Mouse (Mus musculus) MEL (cell line): ENCODE results near the gene Runx1. TPM values are rescaled to one million over a fixed set of nuclear protein-coding genes. Genes with fewer than 3 reads are reported as not detected.

Experiments
- DNase-seq: peaks from one replicate; pipeline ENCODE4 v3.0.0; 2011; ENCODE audit warnings: low read depth, low spot score
- H3K27ac ChIP-seq: 2 replicates; pipeline ENCODE4 v1.5.1; 2012; ENCODE audit warnings: low read depth, mild to moderate bottlenecking, control low read depth, low read length, moderate library complexity; ENCODE audit not compliant: control insufficient read depth
- H3K27me3 ChIP-seq, 2 experiments: fragments of 150-350 bp in 1 of 2; sonication (generic) in 1 of 2; 2 replicates each; pipeline ENCODE4 v1.6.1; 2012; ENCODE audit warnings: low read length in 2 of 2, mild to moderate bottlenecking in 2 of 2, improper control_type of control experiment in 1 of 2, moderate library complexity in 1 of 2; ENCODE audit not compliant: insufficient read depth in 2 of 2, control insufficient read depth in 1 of 2
- H3K36me3 ChIP-seq, 2 experiments: 2 replicates each; pipeline ENCODE4 v1.6.1; 2012 to 2014; ENCODE audit warnings: low read length in 2 of 2, improper control_type of control experiment in 1 of 2, inconsistent platforms in 1 of 2, mild to moderate bottlenecking in 1 of 2; ENCODE audit not compliant: insufficient read depth in 2 of 2, control insufficient read depth in 1 of 2
- H3K4me1 ChIP-seq, 2 experiments: fragments of 150-350 bp in 1 of 2; sonication (generic) in 1 of 2; 2 replicates each; pipeline ENCODE4 v1.6.1; 2012; ENCODE audit warnings: low read length in 2 of 2, improper control_type of control experiment in 1 of 2, mild to moderate bottlenecking in 1 of 2; ENCODE audit not compliant: insufficient read depth in 2 of 2, control insufficient read depth in 1 of 2
- H3K4me3 ChIP-seq, 2 experiments: fragments of 150-350 bp in 1 of 2; sonication (generic) in 1 of 2; 2 replicates each; pipeline ENCODE4 v1.5.1; 2012; ENCODE audit warnings: low read depth in 2 of 2, low read length in 2 of 2, mild to moderate bottlenecking in 2 of 2, moderate library complexity in 2 of 2, control low read depth in 1 of 2, improper control_type of control experiment in 1 of 2; ENCODE audit not compliant: control insufficient read depth in 1 of 2, insufficient read depth in 1 of 2
- H3K79me2 ChIP-seq: 2 replicates; pipeline ENCODE4 v1.6.1; 2012; ENCODE audit warnings: mild to moderate bottlenecking, low read length, moderate library complexity; ENCODE audit not compliant: control insufficient read depth, poor library complexity, insufficient read depth
- H3K9ac ChIP-seq: 2 replicates; pipeline ENCODE4 v1.6.1; 2012; ENCODE audit warnings: low read depth, mild to moderate bottlenecking, control low read depth, low read length, moderate library complexity; ENCODE audit not compliant: control insufficient read depth, poor library complexity, severe bottlenecking
- H3K9me3 ChIP-seq: fragments of 150-350 bp; sonication (generic); replicated peaks from 2 replicates; pipeline ENCODE4 v1.6.1; 2012; ENCODE audit warnings: mild to moderate bottlenecking, low read length, improper control_type of control experiment, moderate library complexity; ENCODE audit not compliant: insufficient read depth
- CHD1 ChIP-seq: IDR thresholded peaks from 2 replicates; pipeline ENCODE4 v1.6.1; 2012; ENCODE audit warnings: low read depth, mild to moderate bottlenecking, inconsistent platforms, low read length, improper control_type of control experiment
- CHD2 ChIP-seq: IDR thresholded peaks from 2 replicates; pipeline ENCODE4 v1.6.1; 2011; ENCODE audit warnings: low read length, improper control_type of control experiment
- CTCF ChIP-seq, 3 experiments: IDR thresholded peaks in 2 of 3; conservative IDR thresholded peaks in 1 of 3; 2 replicates each; pipeline ENCODE4 v1.5.1; 2011 to 2012; ENCODE audit warnings: low read length in 3 of 3, low read depth in 2 of 3, mild to moderate bottlenecking in 2 of 3, improper control_type of control experiment in 1 of 3, inconsistent platforms in 1 of 3, mixed read lengths in 1 of 3, moderate library complexity in 1 of 3; ENCODE audit not compliant: control insufficient read depth in 1 of 3, insufficient read depth in 1 of 3, poor library complexity in 1 of 3, severe bottlenecking in 1 of 3
- E2F4 ChIP-seq: IDR thresholded peaks from 2 replicates; pipeline ENCODE4 v1.6.1; 2011; ENCODE audit warnings: low read depth, low read length, improper control_type of control experiment, borderline replicate concordance
- EP300 ChIP-seq, 2 experiments: IDR thresholded peaks; 2 replicates each; pipeline ENCODE4 v1.6.1; 2011; ENCODE audit warnings: improper control_type of control experiment in 2 of 2, low read length in 2 of 2, low read depth in 1 of 2, mild to moderate bottlenecking in 1 of 2
- ETS1 ChIP-seq: IDR thresholded peaks from 2 replicates; pipeline ENCODE4 v1.6.1; 2012; ENCODE audit warnings: low read depth, mild to moderate bottlenecking, inconsistent platforms, low read length, improper control_type of control experiment, moderate library complexity
- GATA1 ChIP-seq: IDR thresholded peaks from 2 replicates; pipeline ENCODE4 v1.6.1; 2011; ENCODE audit warnings: low read depth, low read length, improper control_type of control experiment
- KAT2A ChIP-seq: conservative IDR thresholded peaks from 2 replicates; pipeline ENCODE4 v1.6.1; 2012; ENCODE audit warnings: low read depth, low read length, improper control_type of control experiment, inconsistent platforms
- MAZ ChIP-seq: IDR thresholded peaks from 2 replicates; pipeline ENCODE4 v1.6.1; 2012; ENCODE audit warnings: low read depth, mild to moderate bottlenecking, inconsistent platforms, low read length, improper control_type of control experiment
- MXI1 ChIP-seq: IDR thresholded peaks from 2 replicates; pipeline ENCODE4 v1.6.1; 2011; ENCODE audit warnings: mild to moderate bottlenecking, low read depth, low read length, improper control_type of control experiment
- MYC ChIP-seq: IDR thresholded peaks from 2 replicates; pipeline ENCODE4 v1.6.1; 2011; ENCODE audit warnings: low read depth, mild to moderate bottlenecking, low read length, improper control_type of control experiment, moderate library complexity
- POLR2A ChIP-seq, 2 experiments: IDR thresholded peaks; 2 replicates each; pipeline ENCODE4 v1.6.1; 2011 to 2012; ENCODE audit warnings: low read length in 2 of 2, mild to moderate bottlenecking in 2 of 2, control low read depth in 1 of 2, improper control_type of control experiment in 1 of 2, low read depth in 1 of 2, moderate library complexity in 1 of 2; ENCODE audit not compliant: control insufficient read depth in 1 of 2, insufficient read depth in 1 of 2, poor library complexity in 1 of 2
- POLR2AphosphoS2 ChIP-seq: IDR thresholded peaks from 2 replicates; pipeline ENCODE4 v1.6.1; 2011; ENCODE audit warnings: low read length, improper control_type of control experiment
- RAD21 ChIP-seq: IDR thresholded peaks from 2 replicates; pipeline ENCODE4 v1.6.1; 2011; ENCODE audit warnings: mild to moderate bottlenecking, low read depth, low read length, improper control_type of control experiment
- SIN3A ChIP-seq: IDR thresholded peaks from 2 replicates; pipeline ENCODE4 v1.6.1; 2012; ENCODE audit warnings: low read length, improper control_type of control experiment, inconsistent platforms
- TAL1 ChIP-seq: IDR thresholded peaks from 2 replicates; pipeline ENCODE4 v1.6.1; 2012; ENCODE audit warnings: mild to moderate bottlenecking, inconsistent platforms, low read length, moderate library complexity, mixed read lengths
- TBP ChIP-seq: IDR thresholded peaks from 2 replicates; pipeline ENCODE4 v1.8.0; 2011; ENCODE audit warnings: low read depth, low read length, improper control_type of control experiment
- USF1 ChIP-seq: IDR thresholded peaks from 2 replicates; pipeline ENCODE4 v1.6.1; 2014; ENCODE audit warnings: low read depth, mild to moderate bottlenecking, inconsistent platforms, low read length, improper control_type of control experiment, moderate library complexity
- ZC3H11A ChIP-seq: IDR thresholded peaks from 2 replicates; pipeline ENCODE4 v1.6.1; 2012; ENCODE audit warnings: low read depth, mild to moderate bottlenecking, inconsistent platforms, low read length, improper control_type of control experiment
- polyA plus RNA-seq, 2 experiments: library from polyadenylated mRNA; stranded (reverse) in 1 of 2; unstranded in 1 of 2; fragments of >175 nt in 1 of 2; fragments of >200 nt in 1 of 2; gene quantifications; 2 replicates each; pipeline versions ENCODE4 v1.2.1 to v1.2.4; 2012; ENCODE audit warnings: low replicate concordance in 2 of 2, low read depth in 1 of 2; ENCODE audit not compliant: insufficient read length in 2 of 2, insufficient read depth in 1 of 2, missing spikeins in 1 of 2
- total RNA-seq: library from RNA; depleted of rRNA; stranded (reverse); fragments of 300-350 nt; gene quantifications from 2 replicates; pipeline ENCODE4 v1.2.3, GENCODE M21; 2012

Runx1 gene
- total and polyA plus RNA-seq, 3 experiments, result 14.3 to 23.5 TPM; not detected in 1

- TF ChIP-seq SIN3A (peak; percentile 51; the same call in 1 of the 2 replicates), MYC (no peak), CTCF (IDR thresholded peaks at IDR 0.05 in 2 of 3, conservative IDR thresholded peaks at IDR 0.05 in 1 of 3; ENCODE audit: control insufficient read depth in 1 of 3, insufficient read depth in 1 of 3, low read depth in 2 of 3, low read length in 3 of 3, poor library complexity in 1 of 3, severe bottlenecking in 1 of 3) (no peak), E2F4 (no peak), ETS1 (peak; percentile 44), ZC3H11A (no peak), CHD2 (no peak), EP300 (IDR thresholded peaks at IDR 0.05; ENCODE audit: low read depth in 1 of 2, low read length in 2 of 2) (peak; percentile 42 to 48)
Observed at GRCm38 (mm10) chr16:92793741-92794140, 32.2 kb downstream of the Runx1 start (continued).

DNA sequence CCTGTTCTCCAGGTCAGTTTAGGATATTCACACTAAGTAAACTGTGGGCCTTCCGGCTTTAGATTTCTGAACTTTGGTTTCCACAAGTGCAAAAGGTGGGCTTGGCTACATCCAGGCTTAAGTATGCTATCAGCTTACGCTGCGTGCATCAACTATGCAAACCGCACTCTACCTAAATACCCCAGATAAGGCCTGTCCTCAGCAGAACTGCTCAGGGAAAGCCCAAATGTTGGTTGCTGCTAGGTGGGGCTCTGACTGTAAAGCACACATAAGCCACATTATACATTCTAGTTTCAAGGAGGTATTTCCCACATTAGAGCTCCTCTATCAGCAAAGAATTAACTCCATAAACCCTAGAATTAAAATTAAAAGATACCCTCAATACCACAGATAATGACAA lies 33.0 kb downstream of the Runx1 start:
- Histone ChIP-seq H3K36me3 (peaks cover 12 to 55% of the 10 kb centered on the region in 2 experiments), H3K27ac (peak overlapping the region; percentile 93), H3K9ac (peak overlapping the region; percentile 47), H3K4me1 (peaks cover 21 to 59% of the 10 kb centered on the region in 2 experiments), H3K79me2 (peaks cover 55% of the 10 kb centered on the region), H3K4me3 (no peak overlapping the region), H3K9me3 (no peaks in the 10 kb centered on the region), H3K27me3 (no peaks in the 10 kb centered on the region)
- DNase-seq, result peak; percentile 78
- TF ChIP-seq KAT2A (no peak), ETS1 (peak; percentile 71; the same call in 1 of the 2 replicates), GATA1 (peak; percentile 79), EP300 (IDR thresholded peaks at IDR 0.05; ENCODE audit: low read depth in 1 of 2, low read length in 2 of 2) (peak; percentile 47 to 72), POLR2AphosphoS2 (no peak), MAZ (no peak), USF1 (no peak), MYC (0 out of 2 replicates have a peak, but pooled peaks have one; percentile 47), CHD1 (no peak), RAD21 (no peak), POLR2A (IDR thresholded peaks at IDR 0.05; ENCODE audit: control insufficient read depth in 1 of 2, insufficient read depth in 1 of 2, low read depth in 1 of 2, low read length in 2 of 2, poor library complexity in 1 of 2) (peak in 1 of 2 experiments; percentile 32; a peak in 2 of 4 replicates), TAL1 (peak; percentile 18; the same call in 1 of the 2 replicates), TBP (peak; percentile 56; the same call in 1 of the 2 replicates)

DNA sequence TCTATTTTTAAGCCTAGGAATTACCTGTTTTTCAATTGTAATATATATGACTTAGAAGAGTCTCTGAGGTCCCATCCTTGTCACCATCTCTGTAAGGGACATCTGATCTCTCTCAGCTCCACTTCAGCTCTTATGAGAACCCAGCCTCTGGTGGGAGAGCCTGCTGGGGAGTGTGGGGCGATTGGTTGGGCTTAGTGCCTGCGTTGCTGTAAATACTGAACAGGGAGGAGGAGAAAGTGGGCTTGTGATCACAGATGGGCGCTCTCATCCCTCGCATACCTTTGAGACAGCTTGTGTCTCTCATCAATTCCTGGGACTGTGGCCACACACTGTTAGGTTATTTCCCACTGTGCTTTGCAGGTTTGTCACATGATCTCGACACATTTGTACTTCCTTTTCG lies 35.3 kb downstream of the Runx1 start:
- no peak overlapping the region for H3K27ac ChIP-seq
- H3K9me3 ChIP-seq, result no peaks in the 10 kb centered on the region
- peaks cover 25 to 65% of the 10 kb centered on the region in 2 experiments for H3K4me1 ChIP-seq
- H3K4me3 ChIP-seq, result no peak overlapping the region
- TF ChIP-seq ZC3H11A, result no peak
- no peak for TF ChIP-seq MXI1
- no peak for TF ChIP-seq CTCF (IDR thresholded peaks at IDR 0.05 in 2 of 3, conservative IDR thresholded peaks at IDR 0.05 in 1 of 3; ENCODE audit: control insufficient read depth in 1 of 3, insufficient read depth in 1 of 3, low read depth in 2 of 3, low read length in 3 of 3, poor library complexity in 1 of 3, severe bottlenecking in 1 of 3)
- peak; percentile 44; the same call in 1 of the 2 replicates for TF ChIP-seq USF1
- H3K79me2 ChIP-seq, result peaks cover 42% of the 10 kb centered on the region
- no peaks in the 10 kb centered on the region for H3K27me3 ChIP-seq
- H3K36me3 ChIP-seq, result peaks cover 15 to 56% of the 10 kb centered on the region in 2 experiments
- DNase-seq, result no peak
- H3K9ac ChIP-seq, result no peak overlapping the region
